Mouse (Mus musculus) G1E (cell line): ENCODE data around the gene Plcb4.

ENCODE experiments used
- CTCF ChIP-seq: IDR thresholded peaks from 2 replicates; pipeline ENCODE4 v1.5.1; 2012; ENCODE audit warnings: low read depth, low read length, inconsistent platforms, mixed read lengths
- GATA1 ChIP-seq: IDR thresholded peaks from 2 replicates; pipeline ENCODE4 v1.6.1; 2012; ENCODE audit warnings: borderline replicate concordance, low read length, inconsistent platforms, mixed read lengths

DNA sequence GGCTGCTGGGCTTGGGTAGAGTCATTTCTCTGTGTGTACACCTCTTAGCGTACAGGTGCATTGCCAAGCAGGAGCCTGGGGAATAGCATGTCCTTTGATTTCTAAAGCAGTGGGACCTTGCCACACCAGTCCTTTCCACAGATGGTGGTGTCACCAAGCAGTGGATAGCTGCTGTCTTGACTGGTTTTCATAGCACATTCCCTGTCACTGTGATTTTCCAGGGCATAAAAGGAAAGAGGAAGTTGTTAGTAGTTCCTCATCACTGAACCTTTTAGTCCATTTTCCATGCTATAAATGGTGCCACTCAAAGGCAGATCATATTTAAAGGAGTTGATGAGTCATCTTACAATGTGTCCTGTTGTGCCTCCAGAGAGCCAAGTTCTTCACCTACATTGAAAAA, 165.9 kb downstream of the Plcb4 start:
- TF ChIP-seq CTCF = no peak
- TF ChIP-seq GATA1 = no peak
